Mouse (Mus musculus) gastrocnemius, postnatal 4 days (tissue): ENCODE results near the gene Hs2st1. TPM values are rescaled to one million over a fixed set of nuclear protein-coding genes. Genes with fewer than 3 reads are reported as not detected.
A peak's percentile ranks its signal among the peaks of the same experiment; 100 is the strongest.

Experiments
- DNase-seq, 2 experiments: peaks; one replicate each; pipeline ENCODE4 v3.0.0; 2021 to 2022; ENCODE audit warnings: low spot score in 2 of 2, mixed read lengths in 2 of 2
- total RNA-seq, 2 experiments: library from RNA; stranded (reverse); gene quantifications; 2 replicates each; pipeline ENCODE4 v1.2.3; 2021

The Hs2st1 gene
- total RNA-seq, 2 experiments from 2014 or later = 36.7 to 37.7 TPM

GRCm38 (mm10) chr3:144453701-144454430 is 116.1 kb downstream of the Hs2st1 start:
- no peak for DNase-seq

GRCm38 (mm10) chr3:144448977-144449376 is 121.0 kb downstream of the Hs2st1 start:
- DNase-seq = no peak

GRCm38 (mm10) chr3:144447917-144448316 is 122.1 kb downstream of the Hs2st1 start:
- no peak for DNase-seq

GRCm38 (mm10) chr3:144446081-144446634 is 123.8 kb downstream of the Hs2st1 start:
- DNase-seq = no peak

GRCm38 (mm10) chr3:144437871-144438398 is 132.0 kb downstream of the Hs2st1 start:
- peak in 1 of 2 experiments; percentile 5 for DNase-seq

- no peak for DNase-seq
These were observed 133.9 kb downstream of the Hs2st1 start for GRCm38 (mm10) chr3:144436076-144436475.

GRCm38 (mm10) chr3:144435281-144435680 is 134.7 kb downstream of the Hs2st1 start:
- no peak for DNase-seq

GRCm38 (mm10) chr3:144434276-144434675 is 135.7 kb downstream of the Hs2st1 start:
- DNase-seq = no peak

- DNase-seq = no peak
These were observed 136.9 kb downstream of the Hs2st1 start for GRCm38 (mm10) chr3:144433039-144433438.

- no peak for DNase-seq
These were observed 137.8 kb downstream of the Hs2st1 start for GRCm38 (mm10) chr3:144432143-144432577.

- no peak for DNase-seq
These were observed 141.2 kb downstream of the Hs2st1 start for GRCm38 (mm10) chr3:144428514-144429431.

- no peak for DNase-seq
These were observed 144.9 kb downstream of the Hs2st1 start for GRCm38 (mm10) chr3:144425041-144425448.

- DNase-seq = no peak
These were observed 148.4 kb downstream of the Hs2st1 start for GRCm38 (mm10) chr3:144421404-144422180.

- DNase-seq = no peak
These were observed 156.2 kb downstream of the Hs2st1 start for GRCm38 (mm10) chr3:144413821-144414220.

- no peak for DNase-seq
These were observed 157.3 kb downstream of the Hs2st1 start for GRCm38 (mm10) chr3:144412538-144413272.

GRCm38 (mm10) chr3:144411650-144412278 is 158.2 kb downstream of the Hs2st1 start:
- no peak for DNase-seq

- no peak for DNase-seq
These were observed 158.9 kb downstream of the Hs2st1 start for GRCm38 (mm10) chr3:144411051-144411542.

GRCm38 (mm10) chr3:144408953-144409352 is 161.0 kb downstream of the Hs2st1 start:
- no peak for DNase-seq

GRCm38 (mm10) chr3:144405331-144405730 is 164.7 kb downstream of the Hs2st1 start:
- no peak for DNase-seq
